Comparison of ENCODE assay signal across 8 mouse cellular contexts in genomic region chr4:107252522-107252921, GRCm38 (mm10). TPM values are rescaled to one million over a fixed set of nuclear protein-coding genes. Genes with fewer than 3 reads are reported as not detected.
DNase-seq lines count a peak whose midpoint lies in the region; ATAC-seq lines count a peak whose summit lies in the region.

No protein-coding gene starts in this region.

- peaks cover 41% of the 10 kb centered on the region for H3K4me1 ChIP-seq in heart, embryonic 15.5 days (replicated peaks)
- H3K4me1 ChIP-seq in midbrain, embryonic 10.5 days: peaks cover 49% of the 10 kb centered on the region

- ATAC-seq in heart, embryonic 15.5 days (replicated peaks; ENCODE audit: insufficient number of reproducible peaks, insufficient read depth, low FRiP score, low read depth): no peak

- 2% methylated on average over 11 of the region's 11 CpGs for WGBS in heart, embryonic 15.5 days
- under 1% methylated on average over 11 of the region's 11 CpGs for WGBS in midbrain, embryonic 10.5 days

- peak; percentile 1 for DNase-seq in left cerebral cortex, postnatal 4 days
- no peak for DNase-seq in left cerebral cortex, postnatal 36 days (ENCODE audit: low spot score in 2 of 2)
- peak; percentile 44 for DNase-seq in cerebellum, adult 9-10 months
- DNase-seq in midbrain, embryonic 10.5 days (ENCODE audit: low spot score): peak; percentile 13
- peak; percentile 32 to 50 for DNase-seq in thymus, postnatal 36 days
- no peak for DNase-seq in right cerebral cortex, postnatal 25 days
- DNase-seq in adrenal gland, postnatal 25 days: no peak

- peak overlapping the region; percentile 95 for H3K4me3 ChIP-seq in heart, embryonic 15.5 days
- peak overlapping the region; percentile 81 for H3K4me3 ChIP-seq in midbrain, embryonic 10.5 days

- intact Hi-C loops in left cerebral cortex, postnatal 4 days (cut with DNase I): loop anchor here (5.0 kb wide), 2 partner anchors 60 to 95 kb away; partner anchors contain the start of gene Yipf1
- intact Hi-C loops in left cerebral cortex, postnatal 36 days (cut with DNase I): loop anchor here (2.0 kb wide), 1 partner anchor 62 kb away; the partner anchor contains the start of gene Yipf1

- H3K4me2 ChIP-seq in heart, embryonic 15.5 days: peak overlapping the region; percentile 86

- no peaks in the 10 kb centered on the region for H3K36me3 ChIP-seq in heart, embryonic 15.5 days
- no peaks in the 10 kb centered on the region for H3K36me3 ChIP-seq in midbrain, embryonic 10.5 days

- H3K27me3 ChIP-seq in heart, embryonic 15.5 days: no peaks in the 10 kb centered on the region
- H3K27me3 ChIP-seq in midbrain, embryonic 10.5 days (ENCODE audit: low read depth, poor library complexity, severe bottlenecking): no peaks in the 10 kb centered on the region

- peak overlapping the region; percentile 86; the same call in 1 of the 2 replicates for H3K27ac ChIP-seq in heart, embryonic 15.5 days
- H3K27ac ChIP-seq in midbrain, embryonic 10.5 days (replicated peaks): peak overlapping the region; percentile 95

- peak overlapping the region; percentile 85 for H3K9ac ChIP-seq in heart, embryonic 15.5 days

- H3K9me3 ChIP-seq in heart, embryonic 15.5 days (replicated peaks): no peaks in the 10 kb centered on the region
- no peaks in the 10 kb centered on the region for H3K9me3 ChIP-seq in midbrain, embryonic 10.5 days (replicated peaks)

RNA-seq across cellular contexts. Expression of gene Lrrc42, which starts 0.8 kb away (rescaled TPM):
- 10 to 100 TPM; 40.3 to 44.8 TPM for total RNA-seq in left cerebral cortex, postnatal 4 days (2021)
- 10 to 100 TPM; 28.0 to 35.0 TPM for total RNA-seq in left cerebral cortex, postnatal 36 days (2021)
- 38.8 and 50.1 TPM in 2 replicates for polyA plus RNA-seq in heart, embryonic 15.5 days (2015; fragmentation: Nextera tagmentation; extraction: Ambion mirVana)
- 75.0 and 83.0 TPM in 2 replicates for polyA plus RNA-seq in midbrain, embryonic 10.5 days (2016; fragmentation: Nextera tagmentation; extraction: Ambion mirVana)
- total RNA-seq in adrenal gland, postnatal 25 days (2021): 36.0 and 46.9 TPM in 2 replicates

RNA-seq across cellular contexts. Expression of gene Hspb11, which starts 0.9 kb away (rescaled TPM):
- 10 to 100 TPM; 14.8 to 20.0 TPM for total RNA-seq in left cerebral cortex, postnatal 4 days (2021)
- total RNA-seq in left cerebral cortex, postnatal 36 days (2021): 10 to 100 TPM; 15.6 to 16.5 TPM
- polyA plus RNA-seq in heart, embryonic 15.5 days (2015; fragmentation: Nextera tagmentation; extraction: Ambion mirVana): 26.9 and 40.2 TPM in 2 replicates
- 25.6 and 25.9 TPM in 2 replicates for polyA plus RNA-seq in midbrain, embryonic 10.5 days (2016; fragmentation: Nextera tagmentation; extraction: Ambion mirVana)
- 18.1 and 26.8 TPM in 2 replicates for total RNA-seq in adrenal gland, postnatal 25 days (2021)

RNA-seq across cellular contexts. Expression of gene Ldlrad1, which starts 43.5 kb away (rescaled TPM):
- not detected for total RNA-seq in left cerebral cortex, postnatal 4 days (2021)
- not detected for total RNA-seq in left cerebral cortex, postnatal 36 days (2021)
- not detected in 2 replicates for polyA plus RNA-seq in heart, embryonic 15.5 days (2015; fragmentation: Nextera tagmentation; extraction: Ambion mirVana)
- not detected in 2 replicates for polyA plus RNA-seq in midbrain, embryonic 10.5 days (2016; fragmentation: Nextera tagmentation; extraction: Ambion mirVana)
- total RNA-seq in adrenal gland, postnatal 25 days (2021): 0.30 TPM in 1 of 2 replicates, not detected in the other

RNA-seq across cellular contexts. Expression of gene Dio1, which starts 54.4 kb away (rescaled TPM):
- not detected for total RNA-seq in left cerebral cortex, postnatal 4 days (2021)
- not detected for total RNA-seq in left cerebral cortex, postnatal 36 days (2021)
- polyA plus RNA-seq in heart, embryonic 15.5 days (2015; fragmentation: Nextera tagmentation; extraction: Ambion mirVana): 0.51 TPM in 1 of 2 replicates, not detected in the other
- not detected in 2 replicates for polyA plus RNA-seq in midbrain, embryonic 10.5 days (2016; fragmentation: Nextera tagmentation; extraction: Ambion mirVana)
- total RNA-seq in adrenal gland, postnatal 25 days (2021): 2.5 TPM in 1 of 2 replicates, not detected in the other

Comparison
In these comparisons a context has a peak if more than half of its experiments do, and no peak if none do; other contexts are left out.
1. DNase-seq: peak in left cerebral cortex, postnatal 4 days (single experiment), cerebellum, adult 9-10 months (single experiment), midbrain, embryonic 10.5 days (single experiment) and thymus, postnatal 36 days (2 of 2); none in left cerebral cortex, postnatal 36 days (0 of 2), right cerebral cortex, postnatal 25 days (single experiment) and adrenal gland, postnatal 25 days (single experiment).